ENCODE assay signal across 16 mouse cellular contexts in the genomic region with DNA sequence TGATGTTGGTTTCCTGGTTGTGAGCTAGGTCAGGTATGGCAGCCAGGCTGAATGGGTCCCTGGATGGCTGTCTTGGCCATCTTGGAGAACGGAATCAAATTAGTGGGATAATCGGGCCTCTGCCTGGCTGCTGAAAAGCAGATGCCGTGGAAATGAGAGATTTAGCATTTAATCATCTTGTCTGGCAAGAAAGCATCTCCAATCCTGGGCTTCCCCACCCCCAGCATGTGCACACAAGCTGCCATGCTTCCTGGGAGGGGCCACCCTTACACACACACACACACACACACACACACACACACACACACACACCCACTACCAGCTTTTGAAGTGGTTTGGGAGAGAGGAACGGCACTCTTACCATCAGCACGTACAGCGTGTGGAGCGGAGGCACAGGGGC.
"Had no signal": no experiment of that assay in that cellular context is flagged by ENCODE, and none has a peak within 500 bp of the region (broad histone marks: within the 10 kb centered on the region; RNA-seq: fewer than 3 reads in every experiment).

No protein-coding gene starts in this region.

- H3K9me3 ChIP-seq: liver, embryonic 13.5 days; lung, embryonic 15.5 days; midbrain, embryonic 15.5 days; stomach, embryonic 15.5 days had no signal

- DNase-seq: kidney, postnatal 10 days; kidney, postnatal 4 days; liver; liver, embryonic 13.5 days; liver, postnatal 0 days; lung, postnatal 14 days; right cerebral cortex, postnatal 14 days; thymus, postnatal 4 days had no signal

- H3K4me1 ChIP-seq: liver, embryonic 13.5 days; lung, embryonic 15.5 days; megakaryocyte, embryonic 14.5 days; midbrain, embryonic 15.5 days; stomach, embryonic 15.5 days had no signal

- H3K4me2 ChIP-seq: limb, embryonic 12.5 days; liver, embryonic 13.5 days; lung, embryonic 15.5 days; midbrain, embryonic 11.5 days; midbrain, embryonic 15.5 days; stomach, embryonic 15.5 days had no signal

- H3K9ac ChIP-seq: limb, embryonic 12.5 days; liver, embryonic 13.5 days; liver, postnatal 0 days; lung, embryonic 15.5 days; midbrain, embryonic 15.5 days; stomach, embryonic 15.5 days had no signal

- H3K27me3 ChIP-seq: limb, embryonic 12.5 days; liver, embryonic 13.5 days; lung, embryonic 15.5 days; megakaryocyte, embryonic 14.5 days; midbrain, embryonic 15.5 days; stomach, embryonic 15.5 days had no signal

- H3K4me3 ChIP-seq: left cerebral cortex, adult 2 months; limb, embryonic 12.5 days; liver, embryonic 13.5 days; lung, embryonic 15.5 days; megakaryocyte, embryonic 14.5 days; midbrain, embryonic 15.5 days; stomach, embryonic 15.5 days had no signal

- H3K27ac ChIP-seq: left cerebral cortex, adult 2 months; limb, embryonic 12.5 days; liver, embryonic 13.5 days; lung, embryonic 15.5 days; macrophage; midbrain, embryonic 15.5 days; stomach, embryonic 15.5 days had no signal

- H3K36me3 ChIP-seq: limb, embryonic 12.5 days; liver, embryonic 13.5 days; lung, embryonic 15.5 days; midbrain, embryonic 15.5 days; stomach, embryonic 15.5 days had no signal

- ATAC-seq: liver, postnatal 0 days; midbrain, embryonic 15.5 days had no signal
